Mouse (Mus musculus) layer of hippocampus, adult 2 months (tissue): ENCODE data around the gene Jag2. TPM values are rescaled to one million over a fixed set of nuclear protein-coding genes. Genes with fewer than 3 reads are reported as not detected.

Experiments used
- DNase-seq, 2 experiments: peaks; one replicate each; pipeline ENCODE4 v3.0.0; 2022; ENCODE audit warnings: low spot score in 2 of 2
- H3K27ac ChIP-seq: fragments of 200-600 bp; 2 replicates; pipeline ENCODE4 v1.8.1; 2022
- H3K4me3 ChIP-seq: fragments of 200-600 bp; 2 replicates; pipeline ENCODE4 v1.8.1; 2022; ENCODE audit warnings: mild to moderate bottlenecking
- CTCF ChIP-seq: fragments of 200-600 bp; conservative IDR thresholded peaks from 2 replicates; pipeline ENCODE4 v1.8.1; 2022; ENCODE audit warnings: antibody characterized with exemption, mild to moderate bottlenecking, moderate library complexity
- total RNA-seq, 2 experiments: library from RNA; stranded (reverse); gene quantifications; 2 replicates each; pipeline ENCODE4 v1.2.3; 2021

Jag2 gene
- total RNA-seq, 2 experiments from 2014 or later: 44.1 to 52.1 TPM

DNA sequence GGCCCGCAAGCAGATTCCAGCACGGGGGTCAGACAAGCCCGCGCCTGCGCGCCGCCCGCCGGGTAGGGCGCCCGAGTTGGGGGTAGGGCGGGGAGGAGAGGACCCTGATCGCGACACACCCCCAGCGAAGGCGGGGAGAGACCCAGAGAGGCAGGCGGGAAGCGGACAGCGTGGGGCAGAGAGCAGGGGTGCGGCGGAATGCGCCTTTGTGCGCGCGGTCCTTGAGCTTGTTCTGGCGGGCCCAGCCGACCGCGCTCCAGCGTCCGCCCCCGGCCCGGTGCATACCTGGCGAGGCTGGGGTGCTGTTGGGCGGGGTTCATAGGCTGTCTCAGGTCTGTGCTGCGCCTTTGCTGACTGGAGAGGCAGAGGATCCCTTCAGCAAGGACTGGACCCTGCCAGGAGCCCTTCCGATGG, 52.0 kb downstream of the Jag2 start:
- no peak for DNase-seq
- H3K4me3 ChIP-seq: peak overlapping the region; percentile 27; the same call in 1 of the 2 replicates
- H3K27ac ChIP-seq: no peak overlapping the region
- no peak for TF ChIP-seq CTCF

GRCm38 (mm10) chr12:112877073-112877576, 52.5 kb downstream of the Jag2 start:
- no peak for TF ChIP-seq CTCF
- Histone ChIP-seq H3K27ac (no peak overlapping the region), H3K4me3 (peak overlapping the region; percentile 27; the same call in 1 of the 2 replicates)
- DNase-seq: no peak

- H3K27ac ChIP-seq: peak overlapping the region; percentile 61; the same call in 1 of the 2 replicates
- DNase-seq: peak in 1 of 2 experiments; percentile 33
- H3K4me3 ChIP-seq: peak overlapping the region; percentile 37
- no peak for TF ChIP-seq CTCF
These were observed 53.1 kb downstream of the Jag2 start for GRCm38 (mm10) chr12:112876332-112877072.

DNA sequence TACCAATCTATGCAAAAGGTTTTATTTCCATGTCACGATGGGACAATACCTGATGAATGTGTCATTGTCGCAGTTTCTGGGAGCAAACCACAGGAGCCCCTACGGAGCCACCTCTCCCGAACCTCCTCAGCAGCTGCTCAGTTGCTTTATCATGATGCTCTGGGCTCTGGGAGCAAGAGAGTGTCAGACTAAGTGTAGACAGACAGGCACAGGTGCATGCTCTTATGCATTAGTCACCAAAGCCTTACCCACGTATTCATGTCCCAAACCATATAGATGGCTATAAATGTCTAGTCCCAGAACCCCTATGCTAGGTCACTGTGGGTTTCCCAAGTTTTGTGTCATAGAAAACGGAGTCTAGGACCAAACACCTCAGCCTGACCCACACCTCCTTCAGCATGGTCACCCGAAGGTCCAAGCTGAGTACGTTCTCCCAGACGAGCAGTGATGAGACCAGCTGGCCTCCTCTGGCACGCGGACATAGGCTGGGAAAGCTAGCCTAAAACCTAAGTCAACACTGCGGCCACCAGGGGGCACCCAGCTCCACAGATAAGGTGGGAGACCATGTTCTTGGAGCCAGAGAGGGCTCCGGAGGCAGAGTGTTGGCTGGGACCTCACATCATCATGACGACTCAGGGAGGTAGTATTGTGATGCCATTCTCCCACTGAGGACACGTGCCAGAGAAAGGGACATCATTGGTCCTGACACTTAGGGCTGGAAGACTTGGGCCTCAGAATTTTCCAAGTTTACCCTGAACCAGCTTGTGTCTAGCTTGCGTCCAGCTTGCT, 54.2 kb downstream of the Jag2 start:
- peak overlapping the region; percentile 61; the same call in 1 of the 2 replicates for H3K27ac ChIP-seq
- peak; percentile 94 for TF ChIP-seq CTCF
- no peak overlapping the region; the same call in 1 of the 2 replicates for H3K4me3 ChIP-seq
- DNase-seq: peak; percentile 83 to 92

DNA sequence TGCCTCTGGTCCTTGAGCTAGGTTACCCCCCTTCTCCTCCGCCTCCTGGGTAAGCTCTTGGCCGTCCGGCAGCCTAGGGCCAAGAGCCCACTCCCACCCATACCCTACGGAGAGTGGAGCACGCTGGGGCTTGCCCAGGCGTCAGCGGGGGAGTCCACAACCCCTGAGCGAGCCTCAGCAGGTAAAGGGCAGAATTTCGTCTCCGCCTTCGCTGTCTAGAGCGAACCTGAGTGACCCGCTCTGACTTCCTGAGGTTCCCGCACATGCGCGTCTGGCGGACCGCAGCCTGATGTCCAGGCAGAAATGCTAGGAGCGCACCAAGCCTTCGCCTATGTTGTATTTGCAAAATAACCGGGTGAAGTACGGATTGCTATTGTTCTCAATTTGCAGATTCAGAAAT, 55.4 kb downstream of the Jag2 start:
- H3K27ac ChIP-seq: no peak overlapping the region
- H3K4me3 ChIP-seq: no peak overlapping the region
- no peak for DNase-seq
- no peak for TF ChIP-seq CTCF

- no peak overlapping the region for H3K4me3 ChIP-seq
- H3K27ac ChIP-seq: no peak overlapping the region
- peak in 1 of 2 experiments; percentile 50 for DNase-seq
- TF ChIP-seq CTCF: peak; percentile 80
These were observed 56.0 kb downstream of the Jag2 start for GRCm38 (mm10) chr12:112873452-112874190.

DNA sequence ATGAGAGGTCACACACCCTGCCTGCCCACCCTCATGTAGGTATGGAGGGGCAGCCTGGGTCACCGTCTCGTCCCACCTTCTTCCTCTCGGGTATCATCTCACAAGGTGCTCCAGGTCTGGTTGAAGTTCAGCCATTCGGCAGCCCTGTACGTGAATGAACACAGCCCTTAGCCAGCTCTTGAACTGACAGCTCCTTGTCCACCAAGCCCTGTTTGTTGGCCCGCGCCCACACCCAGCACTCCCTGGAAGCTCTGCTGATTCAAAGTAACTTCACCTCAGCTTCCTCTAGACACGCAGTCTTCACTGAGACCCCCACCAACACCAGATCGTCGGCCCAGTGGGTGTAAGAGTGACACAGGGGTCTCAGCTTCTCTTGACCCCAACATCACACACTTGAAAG, 56.6 kb downstream of the Jag2 start:
- peak in 1 of 2 experiments; percentile 6 for DNase-seq
- no peak overlapping the region for H3K27ac ChIP-seq

DNA sequence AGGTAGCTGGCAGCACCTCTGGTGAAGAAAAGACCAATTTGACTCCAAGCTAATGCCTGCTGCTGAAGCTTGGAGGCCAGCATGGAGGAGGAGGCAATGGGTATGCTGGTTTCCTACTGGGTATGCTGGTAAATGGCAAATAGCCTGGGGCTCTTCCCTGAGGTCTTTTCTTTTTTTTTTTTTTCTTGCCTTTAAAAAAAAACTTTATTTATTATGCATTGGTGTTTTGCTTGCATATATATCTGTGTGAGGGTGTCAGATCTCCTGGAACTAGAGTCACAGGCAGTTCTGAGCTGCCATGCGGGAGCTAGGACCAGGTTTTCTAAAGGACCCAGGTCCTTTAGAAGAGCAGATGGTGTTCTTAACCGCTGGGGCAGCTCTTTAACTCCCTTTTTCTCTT, 58.3 kb downstream of the Jag2 start:
- peak in 1 of 2 experiments; percentile 4 for DNase-seq
- H3K4me3 ChIP-seq: no peak overlapping the region
- H3K27ac ChIP-seq: no peak overlapping the region
- no peak for TF ChIP-seq CTCF

More for the DNA sequence above, 56.6 kb downstream of the Jag2 start:
- TF ChIP-seq CTCF: no peak
- no peak overlapping the region for H3K4me3 ChIP-seq

DNA sequence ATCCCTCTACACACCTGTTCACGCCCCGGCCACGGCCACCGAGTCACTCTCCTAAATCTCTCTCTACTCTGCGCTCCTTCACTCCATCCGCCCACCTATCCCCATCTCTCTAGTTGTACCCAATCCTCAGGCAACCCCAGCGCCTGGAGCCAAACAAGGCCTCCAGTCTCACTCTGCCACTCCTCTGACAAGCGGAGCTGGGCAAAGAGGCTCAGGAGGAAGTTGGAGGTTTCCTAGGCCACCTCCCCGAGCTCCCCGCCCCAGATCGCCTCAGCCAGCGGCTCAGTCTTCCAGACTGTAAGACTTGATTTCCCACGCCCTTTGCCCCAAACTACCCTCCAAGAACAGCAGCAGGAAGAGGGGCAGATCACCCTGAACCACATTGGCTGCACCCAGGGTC, 58.8 kb downstream of the Jag2 start:
- H3K27ac ChIP-seq: no peak overlapping the region
- no peak for DNase-seq

DNA sequence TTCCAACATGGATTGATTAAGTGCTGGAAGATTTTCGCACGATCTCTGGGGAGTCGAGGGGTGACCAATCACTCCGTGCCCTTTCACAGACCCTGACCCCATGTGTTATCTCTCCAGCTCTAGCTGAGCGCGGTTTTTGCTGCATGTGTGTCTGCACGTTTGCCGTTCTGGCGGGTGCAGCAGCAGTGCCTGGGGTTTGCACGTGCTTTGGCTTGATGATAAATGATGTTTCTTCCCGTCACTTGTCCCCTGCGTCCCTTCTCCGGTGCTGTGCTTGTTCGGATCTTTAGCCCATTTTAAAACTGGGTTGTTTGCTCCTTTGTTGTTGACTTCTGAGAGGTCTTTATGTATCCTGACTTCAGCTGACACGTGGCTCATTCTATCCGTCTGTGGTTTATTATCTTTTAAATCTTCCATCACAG, 59.8 kb downstream of the Jag2 start:
- Histone ChIP-seq H3K4me3 (no peak overlapping the region), H3K27ac (no peak overlapping the region)
- no peak for TF ChIP-seq CTCF
- DNase-seq: peak in 1 of 2 experiments; percentile 6

More for the DNA sequence above, 58.8 kb downstream of the Jag2 start:
- H3K4me3 ChIP-seq: no peak overlapping the region
- TF ChIP-seq CTCF: no peak

- no peak for TF ChIP-seq CTCF
- peak in 1 of 2 experiments; percentile 6 for DNase-seq
- no peak within 1 kb of the TSS for H3K4me3 ChIP-seq
- H3K27ac ChIP-seq: no peak within 1 kb of the TSS
These were observed 61.1 kb downstream of the Jag2 start, which contains the start of gene Gpr132 for GRCm38 (mm10) chr12:112868178-112869087. Gene Gpr132, minus strand, starts transcription at chr12:112868228.
